Mouse (Mus musculus): ENCODE data around the gene Ap1b1.

DNA sequence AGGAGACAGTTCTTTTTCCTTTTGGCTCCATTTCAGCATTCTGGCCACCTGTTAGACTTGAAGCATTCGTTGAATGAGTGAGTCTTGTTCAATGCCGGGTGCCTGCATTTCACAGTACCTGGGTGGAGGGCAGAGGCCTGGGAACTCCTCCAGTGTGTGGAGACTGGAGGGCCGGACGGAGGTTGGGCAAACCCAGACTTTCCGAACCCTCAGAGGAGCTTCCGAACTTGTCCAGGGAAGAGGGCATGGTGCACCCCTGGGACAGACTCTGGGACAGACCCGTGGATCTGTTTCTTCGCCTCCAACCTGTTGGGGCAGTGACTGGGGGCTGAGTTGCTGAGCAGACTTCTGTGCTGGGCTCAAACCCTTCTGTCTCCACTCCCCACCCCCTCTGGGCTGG, 70.4 kb downstream of the Ap1b1 start:
- TF ChIP-seq CTCF (IDR thresholded peaks at IDR 0.05; ENCODE audit: control insufficient read depth, insufficient read depth, low read length) (no peak), POLR2A (IDR thresholded peaks at IDR 0.05; ENCODE audit: borderline replicate concordance, control insufficient read depth, low read depth, low read length) (no peak)

All from bone marrow, adult 2 months (tissue).